Mouse (Mus musculus): ENCODE data around the gene Aar2. TPM values are rescaled to one million over a fixed set of nuclear protein-coding genes. Genes with fewer than 3 reads are reported as not detected.
A peak's percentile ranks its signal among the peaks of the same experiment; 100 is the strongest.
"Not testable (repeated sequence)": the region's sequence is repeated elsewhere in the genome, so short reads cannot be mapped to it uniquely, and the experiment has no call there.

Gene Aar2
- total RNA-seq (2021) = 10 to 100 TPM; 37.3 to 39.6 TPM
- long read RNA-seq, experiment 1, transcript Aar2-201 (4 exons, 3,427 nt) = major isoform, 53 of 68 reads
- long read RNA-seq, experiment 1, partial matches to known transcripts = 4 of 68 reads
- long read RNA-seq, experiment 1, other reads (novel, unspliced or antisense) = 11 of 68 reads
- long read RNA-seq, experiment 2, transcript Aar2-201 (4 exons, 3,427 nt) = major isoform, 52 of 55 reads
- long read RNA-seq, experiment 2, partial matches to known transcripts = 1 of 55 reads
- long read RNA-seq, experiment 2, other reads (novel, unspliced or antisense) = 2 of 55 reads

DNA sequence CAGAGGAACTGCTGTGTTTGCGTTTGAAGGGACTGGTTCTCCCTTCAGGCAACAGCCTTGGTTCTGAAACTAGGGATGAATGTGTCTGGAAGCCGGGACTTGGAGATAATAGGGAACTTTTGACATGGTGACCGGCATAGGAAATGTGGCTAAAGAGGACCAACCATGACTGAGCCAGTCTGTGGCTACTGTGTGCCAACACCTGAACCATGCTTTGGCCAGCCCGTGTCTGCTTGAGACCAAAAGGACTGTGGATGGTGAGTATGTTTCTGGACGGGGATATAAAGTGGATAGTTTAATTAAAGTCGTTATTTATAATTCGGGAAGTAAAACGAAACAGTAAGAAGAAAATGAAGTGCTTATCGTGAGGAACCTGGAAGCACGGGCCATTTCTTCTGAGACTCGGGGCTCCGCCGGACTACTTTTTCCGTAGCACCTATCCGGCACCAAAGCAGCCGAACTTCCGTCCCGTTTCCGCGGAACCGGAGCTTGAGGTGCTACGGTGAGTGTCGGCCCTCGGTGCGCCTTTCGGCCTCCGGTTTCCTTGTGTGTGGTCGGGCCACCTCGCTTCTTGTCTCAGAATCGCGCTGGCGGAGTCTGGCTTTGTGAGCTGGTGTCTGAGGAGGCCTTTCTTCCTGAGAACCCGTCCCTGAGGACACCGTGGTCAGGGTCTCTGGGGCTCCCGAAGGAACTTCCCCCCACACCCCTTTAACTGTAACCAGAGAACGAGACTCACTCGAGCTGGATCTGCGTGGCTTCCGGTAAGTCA lies at the start of gene Aar2:
Gene Aar2, plus strand, starts transcription at position 462 of the 769 bp plus-strand sequence.
- DNase-seq (ENCODE audit: extremely low spot score in 1 of 2, low spot score in 2 of 2) = peak; percentile 79 to 84
- intact Hi-C loops (cut with DNase I) = loop anchor here (5.0 to 10.0 kb wide), 2 partner anchors 160 to 317 kb away; partner anchors contain the start of gene Rab5if
- Histone ChIP-seq H3K4me3 (peak within 1 kb of the TSS; percentile 66), H3K27ac (peak within 1 kb of the TSS; percentile 83)
- TF ChIP-seq CTCF (IDR thresholded peaks at IDR 0.05) = no peak

DNA sequence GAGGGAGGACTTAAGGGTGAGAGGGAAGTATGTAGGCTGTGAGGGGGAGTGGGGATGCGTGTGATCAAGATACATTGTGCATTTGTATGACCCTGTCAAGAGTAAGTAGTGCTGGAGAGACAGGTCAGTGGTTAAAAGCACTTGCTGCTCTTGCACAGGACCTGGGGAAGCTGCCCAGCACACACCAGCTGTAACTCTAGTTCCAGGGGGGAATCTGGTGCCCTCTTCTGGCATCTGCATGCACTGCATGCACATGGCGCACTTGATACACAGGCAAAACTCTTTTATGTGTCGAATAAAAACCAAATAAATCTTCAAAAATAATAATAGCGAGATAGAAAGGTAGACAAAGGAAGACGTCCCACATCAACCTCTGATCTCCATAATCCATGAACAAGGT lies 49.5 kb upstream of the Aar2 start:
- intact Hi-C loops (cut with DNase I) = no loop called here
- Histone ChIP-seq H3K27ac (no peak overlapping the region), H3K4me3 (no peak overlapping the region)
- peak; percentile 63 to 69 for DNase-seq (ENCODE audit: extremely low spot score in 1 of 2, low spot score in 2 of 2)
- peak; percentile 84 for TF ChIP-seq CTCF (IDR thresholded peaks at IDR 0.05)

DNA sequence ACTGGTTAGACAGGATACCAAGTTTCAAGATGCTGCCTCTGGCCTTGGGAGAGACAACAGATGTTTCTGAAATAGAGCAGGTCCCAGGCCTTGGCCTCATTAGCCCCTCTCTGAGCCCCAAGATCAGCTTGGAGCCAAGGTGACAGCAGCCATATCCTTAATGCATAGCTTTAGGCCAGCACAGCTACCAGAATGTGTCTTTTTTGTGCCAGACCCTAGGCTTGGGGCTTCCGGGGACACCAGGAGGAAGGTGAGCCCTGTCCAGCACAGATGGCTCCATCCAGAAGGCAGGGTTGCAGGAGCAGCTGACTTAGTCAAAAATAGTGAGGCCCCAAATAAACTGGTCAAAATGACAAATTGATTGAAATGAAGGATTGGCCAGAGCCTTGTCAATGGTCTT lies 46.4 kb upstream of the Aar2 start:
- H3K27ac ChIP-seq = no peak overlapping the region
- no peak for DNase-seq (ENCODE audit: extremely low spot score in 1 of 2, low spot score in 2 of 2)
- H3K4me3 ChIP-seq = no peak overlapping the region
- intact Hi-C loops (cut with DNase I) = no loop called here
- no peak for TF ChIP-seq CTCF (IDR thresholded peaks at IDR 0.05)

- H3K4me3 ChIP-seq = no peak overlapping the region
- no peak for DNase-seq (ENCODE audit: extremely low spot score in 1 of 2, low spot score in 2 of 2)
- H3K27ac ChIP-seq = no peak overlapping the region
- no peak for TF ChIP-seq CTCF (IDR thresholded peaks at IDR 0.05)
- intact Hi-C loops (cut with DNase I) = no loop called here
These were observed 41.9 kb upstream of the Aar2 start for GRCm38 (mm10) chr2:156505533-156505932.

DNA sequence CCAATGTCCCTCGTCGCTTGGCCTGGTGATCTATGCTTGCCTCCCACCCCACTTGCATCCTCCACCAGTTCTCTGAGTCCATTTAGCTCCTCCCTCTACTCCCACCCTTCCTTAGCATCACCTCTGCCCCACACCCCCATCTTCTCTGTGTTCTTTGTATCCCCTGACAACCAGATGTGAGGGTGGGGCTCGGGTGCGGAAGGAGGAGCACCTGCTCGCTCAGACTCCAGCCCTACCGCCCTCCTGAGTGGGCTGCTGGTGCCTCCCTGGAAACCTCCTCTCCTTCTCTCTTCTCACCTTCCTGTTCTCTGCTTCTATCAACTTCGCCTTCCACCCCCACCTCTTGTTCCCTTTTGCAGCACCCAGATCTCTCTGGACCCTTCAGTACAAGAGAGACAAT lies 35.4 kb upstream of the Aar2 start:
- intact Hi-C loops (cut with DNase I) = no loop called here

DNA sequence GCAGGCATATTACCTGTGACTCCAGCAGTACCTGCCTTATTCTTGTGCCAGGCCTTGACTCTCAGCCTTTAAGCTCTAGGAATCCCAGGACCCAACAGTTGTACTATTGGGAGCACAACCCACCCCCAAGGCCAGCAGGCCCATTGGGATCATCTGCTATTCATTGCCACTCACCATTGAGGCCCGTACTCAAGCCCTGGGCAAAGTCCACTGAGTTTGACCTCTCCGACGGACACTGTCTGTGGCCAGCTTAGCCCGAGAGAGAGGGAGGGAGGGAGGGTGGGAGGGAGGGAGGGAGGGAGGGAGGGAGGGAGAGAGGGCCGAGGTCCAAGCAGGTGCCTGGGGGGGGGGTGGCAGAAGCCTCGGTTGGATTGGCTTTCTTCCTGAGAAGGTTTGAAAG lies 34.8 kb upstream of the Aar2 start:
- Histone ChIP-seq H3K4me3 (no peak overlapping the region), H3K27ac (no peak overlapping the region)
- intact Hi-C loops (cut with DNase I) = no loop called here
- TF ChIP-seq CTCF (IDR thresholded peaks at IDR 0.05) = no peak
- DNase-seq (ENCODE audit: extremely low spot score in 1 of 2, low spot score in 2 of 2) = no peak

More for the DNA sequence above, 35.4 kb upstream of the Aar2 start:
- peak in 1 of 2 experiments; percentile 47 for DNase-seq (ENCODE audit: extremely low spot score in 1 of 2, low spot score in 2 of 2)
- no peak for TF ChIP-seq CTCF (IDR thresholded peaks at IDR 0.05)
- H3K4me3 ChIP-seq = no peak overlapping the region
- peak overlapping the region; percentile 44; the same call in 1 of the 2 replicates for H3K27ac ChIP-seq

GRCm38 (mm10) chr2:156515102-156515501 lies 32.3 kb upstream of the Aar2 start:
- DNase-seq (ENCODE audit: extremely low spot score in 1 of 2, low spot score in 2 of 2) = no peak
- Histone ChIP-seq H3K27ac (no peak overlapping the region), H3K4me3 (no peak overlapping the region)
- no peak for TF ChIP-seq CTCF (IDR thresholded peaks at IDR 0.05)
- intact Hi-C loops (cut with DNase I) = loop anchor here (5.0 kb wide), 1 partner anchor 203 kb away; the partner anchor contains the start of genes Cnbd2 and Scand1

GRCm38 (mm10) chr2:156515565-156516185 lies 31.7 kb upstream of the Aar2 start:
- intact Hi-C loops (cut with DNase I) = loop anchor here (5.0 kb wide), 1 partner anchor 203 kb away; the partner anchor contains the start of genes Cnbd2 and Scand1
- peak; percentile 97 for TF ChIP-seq CTCF (IDR thresholded peaks at IDR 0.05)
- no peak overlapping the region for H3K4me3 ChIP-seq
- H3K27ac ChIP-seq = no peak overlapping the region
- DNase-seq (ENCODE audit: extremely low spot score in 1 of 2, low spot score in 2 of 2) = peak; percentile 78 to 86

DNA sequence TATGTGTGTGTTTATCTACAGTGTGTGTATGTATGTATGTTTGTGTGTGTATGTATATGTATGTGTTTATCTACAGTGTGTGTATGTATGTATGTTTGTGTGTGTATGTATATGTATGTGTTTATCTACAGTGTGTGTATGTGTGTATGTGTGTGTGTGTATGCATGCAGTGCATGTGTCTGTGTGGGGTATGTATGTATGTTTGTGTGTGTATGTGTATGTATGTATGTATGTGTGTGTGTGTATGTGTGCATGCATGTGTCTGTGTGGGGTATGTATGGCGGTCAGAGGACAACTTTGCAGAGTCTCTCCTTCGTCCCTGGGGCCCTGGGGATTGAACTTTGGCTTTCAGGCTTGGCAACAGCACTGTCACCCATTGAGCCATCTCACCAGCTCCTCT lies 30.7 kb upstream of the Aar2 start:
- intact Hi-C loops (cut with DNase I) = loop anchor here (5.0 kb wide), 1 partner anchor 204 kb away; the partner anchor contains the start of genes Cnbd2 and Scand1

DNA sequence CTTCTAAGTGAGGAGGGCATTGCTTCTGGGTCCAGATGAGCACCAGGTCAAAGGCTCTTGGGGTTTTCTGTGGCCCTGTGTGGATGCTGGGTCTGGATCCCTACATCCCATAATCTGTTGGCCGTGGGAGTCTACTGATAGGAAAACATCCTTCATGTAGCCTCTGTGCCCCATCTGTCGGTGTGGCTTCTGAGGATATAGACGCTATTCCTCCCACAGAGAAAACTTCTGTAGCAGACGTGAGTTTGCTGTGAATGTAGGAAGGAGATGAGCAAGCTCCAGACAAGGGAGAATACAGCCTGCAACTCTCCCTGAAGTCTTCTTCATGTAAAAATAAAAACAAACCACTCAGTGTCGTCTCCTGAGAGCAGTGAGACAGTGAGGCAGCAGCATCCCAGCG lies 29.1 kb upstream of the Aar2 start:
- intact Hi-C loops (cut with DNase I) = loop anchor here (5.0 kb wide), 1 partner anchor 206 kb away; the partner anchor contains the start of genes Cnbd2 and Scand1
- H3K4me3 ChIP-seq = no peak overlapping the region
- no peak for DNase-seq (ENCODE audit: extremely low spot score in 1 of 2, low spot score in 2 of 2)
- TF ChIP-seq CTCF (IDR thresholded peaks at IDR 0.05) = no peak
- no peak overlapping the region for H3K27ac ChIP-seq

More for the DNA sequence above, 30.7 kb upstream of the Aar2 start:
- not testable (repeated sequence) for H3K27ac ChIP-seq; H3K4me3 ChIP-seq; DNase-seq (ENCODE audit: extremely low spot score in 1 of 2, low spot score in 2 of 2)

DNA sequence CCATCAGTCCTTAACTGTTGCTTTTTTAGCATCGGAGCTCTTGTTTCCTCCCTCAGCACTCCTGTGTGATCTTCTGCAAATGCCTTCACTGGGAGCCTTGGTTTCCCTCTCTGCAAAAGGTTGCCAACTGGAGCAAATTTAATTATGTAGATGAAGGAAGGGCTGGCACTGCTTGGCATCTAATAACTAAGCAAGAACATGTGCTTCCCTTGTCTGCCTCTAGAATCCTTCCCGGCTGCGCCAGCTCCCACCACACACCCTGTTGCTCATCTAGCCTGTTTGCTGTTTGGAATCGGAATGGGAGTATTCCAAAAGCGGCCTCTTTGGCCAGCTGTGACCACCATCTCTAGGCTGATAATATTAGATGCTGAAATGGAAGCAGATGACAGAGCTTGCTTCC lies 27.8 kb upstream of the Aar2 start:
- no peak for DNase-seq (ENCODE audit: extremely low spot score in 1 of 2, low spot score in 2 of 2)
- Histone ChIP-seq H3K27ac (no peak overlapping the region), H3K4me3 (no peak overlapping the region)
- intact Hi-C loops (cut with DNase I) = loop anchor here (5.0 kb wide), 1 partner anchor 207 kb away; the partner anchor contains the start of genes Cnbd2 and Scand1
- no peak; the same call in 1 of the 2 replicates for TF ChIP-seq CTCF (IDR thresholded peaks at IDR 0.05)
